Mouse (Mus musculus) midbrain, embryonic 16.5 days (tissue): ENCODE results near the gene Shtn1. TPM values are rescaled to one million over a fixed set of nuclear protein-coding genes. Genes with fewer than 3 reads are reported as not detected.

Experiments
- ATAC-seq: fragments of 200-750 bp; cut with Nextera tagmentation; 2 replicates; pipeline ENCODE4 v1.8.0; 2017; ENCODE audit warnings: moderate TSS enrichment
- H3K27ac ChIP-seq: fragments of 300-500 bp; sonication (generic); 2 replicates; pipeline ENCODE4 v1.5.1; 2014; ENCODE audit warnings: mild to moderate bottlenecking, low read length, mixed read lengths
- H3K27me3 ChIP-seq: fragments of 300-500 bp; sonication (generic); 2 replicates; pipeline ENCODE4 v1.6.1; 2014; ENCODE audit warnings: low read depth, low read length, mixed read lengths; ENCODE audit not compliant: control insufficient read depth, insufficient read depth
- H3K36me3 ChIP-seq: fragments of 300-500 bp; sonication (generic); 2 replicates; pipeline ENCODE4 v1.6.1; 2014; ENCODE audit warnings: mild to moderate bottlenecking, low read length, moderate library complexity, mixed read lengths; ENCODE audit not compliant: control insufficient read depth, insufficient read depth
- H3K4me1 ChIP-seq: fragments of 300-500 bp; sonication (generic); 2 replicates; pipeline ENCODE4 v1.6.1; 2014; ENCODE audit warnings: mild to moderate bottlenecking, low read length, mixed read lengths; ENCODE audit not compliant: control insufficient read depth, insufficient read depth
- H3K4me2 ChIP-seq: fragments of 300-500 bp; sonication (generic); 2 replicates; pipeline ENCODE4 v1.6.1; 2014; ENCODE audit warnings: mild to moderate bottlenecking, low read length, mixed read lengths
- H3K4me3 ChIP-seq: fragments of 300-500 bp; sonication (generic); 2 replicates; pipeline ENCODE4 v1.5.1; 2014; ENCODE audit warnings: low read depth, mild to moderate bottlenecking, low read length, moderate library complexity, mixed read lengths
- H3K9ac ChIP-seq: fragments of 300-500 bp; sonication (generic); 2 replicates; pipeline ENCODE4 v1.6.1; 2014; ENCODE audit warnings: low read depth, low read length, mixed read lengths
- H3K9me3 ChIP-seq: fragments of 300-500 bp; sonication (generic); replicated peaks from 2 replicates; pipeline ENCODE4 v1.6.1; 2014; ENCODE audit warnings: mild to moderate bottlenecking, low read length, mixed read lengths; ENCODE audit not compliant: control insufficient read depth, poor library complexity, severe bottlenecking
- WGBS: fragments of 180-500 bp; shearing (Covaris S2); extraction: QIAGEN DNeasy Blood & Tissue Kit; methylation state at CpG from one replicate; pipeline ENCODE4 v1.1.7; 2014; 5-methylcytosine and 5-hydroxymethylcytosine counted together
- polyA plus RNA-seq: library from polyadenylated mRNA; unstranded; fragments of >200 nt; fragmentation: Nextera tagmentation; extraction: Ambion mirVana; gene quantifications from 2 replicates; pipeline ENCODE4 v1.2.1, GENCODE M21; 2015

The Shtn1 gene
- polyA plus RNA-seq, 1 experiment from 2014 or later, result 63.4 TPM

DNA sequence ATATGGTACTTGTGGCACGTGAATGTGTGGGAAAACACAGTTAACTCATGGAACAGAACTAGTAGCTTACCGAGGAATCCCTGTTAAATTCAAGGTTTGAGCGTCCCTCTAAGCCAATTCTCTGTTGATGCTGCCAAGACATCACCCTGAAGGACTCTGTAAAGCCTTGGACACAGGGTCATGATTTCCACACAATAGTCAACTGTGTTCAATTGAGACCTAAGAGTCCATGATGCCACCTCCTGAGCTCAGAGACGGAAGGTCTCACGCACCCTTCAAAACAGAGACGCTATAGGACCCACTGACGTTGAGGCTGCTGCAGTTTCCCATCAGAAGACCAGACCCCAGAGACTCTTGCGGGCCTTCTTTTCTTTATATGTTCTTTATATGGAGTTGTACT is 101.8 kb downstream of the Shtn1 start:
- ATAC-seq, result no peak
- H3K27ac ChIP-seq, result no peak overlapping the region
- H3K4me3 ChIP-seq, result no peak overlapping the region
- H3K27me3 ChIP-seq, result peaks cover 70% of the 10 kb centered on the region
- no peaks in the 10 kb centered on the region for H3K9me3 ChIP-seq
- H3K9ac ChIP-seq, result no peak overlapping the region
- H3K36me3 ChIP-seq, result peaks cover 13% of the 10 kb centered on the region; the same call in 1 of the 2 replicates
- H3K4me2 ChIP-seq, result no peak overlapping the region
- H3K4me1 ChIP-seq, result peaks cover 8% of the 10 kb centered on the region
- 75% methylated on average over 8 of the region's 8 CpGs for WGBS

- Histone ChIP-seq H3K36me3 (peaks cover 11% of the 10 kb centered on the region; the same call in 1 of the 2 replicates), H3K27me3 (peaks cover 58% of the 10 kb centered on the region), H3K9me3 (no peaks in the 10 kb centered on the region), H3K27ac (no peak overlapping the region), H3K4me2 (no peak overlapping the region), H3K4me3 (no peak overlapping the region), H3K4me1 (peaks cover 2% of the 10 kb centered on the region; the same call in 1 of the 2 replicates), H3K9ac (no peak overlapping the region)
- ATAC-seq, result no peak
- WGBS, result 90% methylated on average over 13 of the region's 13 CpGs
Measured at GRCm38 (mm10) chr19:58970826-58971225, 105.1 kb downstream of the Shtn1 start.

DNA sequence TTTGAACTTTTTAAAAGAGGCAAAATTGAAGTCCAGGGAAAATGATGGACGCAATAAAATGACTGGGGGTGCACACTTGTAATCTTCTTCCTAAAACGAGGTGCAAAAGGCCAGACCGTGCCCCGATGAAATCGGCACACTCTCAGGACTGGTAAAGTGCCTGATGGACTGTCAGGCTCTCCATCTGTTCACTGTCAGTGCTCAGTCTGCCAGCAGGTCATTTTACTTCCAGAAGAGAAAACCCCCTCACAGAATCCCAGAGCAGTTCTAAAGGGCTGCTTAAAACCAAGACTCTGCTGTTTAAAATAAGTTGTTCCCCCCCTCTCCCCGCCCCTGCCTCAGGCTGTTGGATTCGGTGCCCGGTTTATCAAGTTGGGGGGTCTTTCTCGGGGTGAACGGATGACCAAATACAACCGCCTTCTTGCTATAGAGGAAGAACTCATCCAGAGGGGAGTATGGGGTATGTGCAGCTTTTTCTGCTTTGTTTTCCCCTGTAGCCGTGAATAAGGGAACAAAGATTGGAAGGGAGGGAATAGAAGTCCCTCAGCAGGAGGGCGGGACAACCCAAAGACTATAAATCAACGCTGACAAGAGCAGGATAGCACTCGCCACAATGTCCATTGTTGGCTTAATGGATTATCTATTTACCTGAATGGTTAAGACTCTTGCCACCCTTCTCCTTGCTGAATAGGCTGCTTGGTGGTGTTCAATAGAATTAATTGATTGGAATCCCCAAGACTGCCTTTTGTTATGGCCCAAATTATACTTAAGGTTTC is 107.0 kb downstream of the Shtn1 start:
- Histone ChIP-seq H3K4me3 (no peak overlapping the region), H3K36me3 (peaks cover 7% of the 10 kb centered on the region; the same call in 1 of the 2 replicates), H3K27me3 (peaks cover 51% of the 10 kb centered on the region), H3K9ac (no peak overlapping the region), H3K4me2 (no peak overlapping the region), H3K27ac (no peak overlapping the region), H3K4me1 (peaks cover 2% of the 10 kb centered on the region; the same call in 1 of the 2 replicates), H3K9me3 (no peaks in the 10 kb centered on the region)
- WGBS, result 13% methylated on average over 15 of the region's 15 CpGs
- ATAC-seq, result no peak

GRCm38 (mm10) chr19:58963011-58963410 is 112.9 kb downstream of the Shtn1 start:
- no peaks in the 10 kb centered on the region; the same call in 1 of the 2 replicates for H3K36me3 ChIP-seq
- H3K9ac ChIP-seq, result no peak overlapping the region
- 69% methylated on average over 8 of the region's 8 CpGs for WGBS
- peaks cover 20% of the 10 kb centered on the region for H3K27me3 ChIP-seq
- no peak for ATAC-seq
- H3K4me3 ChIP-seq, result no peak overlapping the region
- H3K4me2 ChIP-seq, result no peak overlapping the region
- H3K4me1 ChIP-seq, result no peaks in the 10 kb centered on the region
- no peak overlapping the region for H3K27ac ChIP-seq
- no peaks in the 10 kb centered on the region for H3K9me3 ChIP-seq

DNA sequence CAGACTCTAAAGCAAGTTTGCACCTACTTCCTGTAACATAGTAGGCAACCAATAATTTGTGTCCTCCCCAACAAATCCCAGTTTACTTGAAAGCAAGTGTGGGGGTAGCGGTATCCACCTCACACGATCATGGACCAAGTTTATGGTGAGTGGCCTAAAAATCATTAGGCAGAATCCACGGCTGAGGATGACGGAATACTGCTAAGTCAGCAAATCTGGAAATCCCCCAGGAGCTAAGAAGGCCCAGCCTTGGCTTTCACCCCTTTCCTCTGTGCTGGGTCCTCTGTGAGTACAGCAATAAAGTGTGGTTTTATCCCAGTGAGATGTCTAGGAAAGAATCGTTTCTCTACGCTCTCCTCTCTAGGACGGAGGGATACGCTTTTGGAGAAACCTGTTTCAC is 121.1 kb downstream of the Shtn1 start:
- no peak overlapping the region for H3K4me2 ChIP-seq
- peaks cover 18% of the 10 kb centered on the region for H3K27me3 ChIP-seq
- no peaks in the 10 kb centered on the region for H3K9me3 ChIP-seq
- H3K27ac ChIP-seq, result no peak overlapping the region
- ATAC-seq, result no peak
- H3K36me3 ChIP-seq, result no peaks in the 10 kb centered on the region; the same call in 1 of the 2 replicates
- H3K9ac ChIP-seq, result no peak overlapping the region
- no peak overlapping the region for H3K4me3 ChIP-seq
- 90% methylated on average over 8 of the region's 8 CpGs for WGBS
- H3K4me1 ChIP-seq, result no peaks in the 10 kb centered on the region

GRCm38 (mm10) chr19:58952236-58952635 is 123.7 kb downstream of the Shtn1 start:
- H3K27ac ChIP-seq, result no peak overlapping the region
- no peak for ATAC-seq
- no peak overlapping the region for H3K4me2 ChIP-seq
- no peaks in the 10 kb centered on the region for H3K9me3 ChIP-seq
- no peak overlapping the region for H3K4me3 ChIP-seq
- peaks cover 18% of the 10 kb centered on the region for H3K27me3 ChIP-seq
- no peaks in the 10 kb centered on the region for H3K4me1 ChIP-seq
- H3K9ac ChIP-seq, result no peak overlapping the region
- 78% methylated on average over 12 of the region's 13 CpGs for WGBS
- H3K36me3 ChIP-seq, result no peaks in the 10 kb centered on the region

DNA sequence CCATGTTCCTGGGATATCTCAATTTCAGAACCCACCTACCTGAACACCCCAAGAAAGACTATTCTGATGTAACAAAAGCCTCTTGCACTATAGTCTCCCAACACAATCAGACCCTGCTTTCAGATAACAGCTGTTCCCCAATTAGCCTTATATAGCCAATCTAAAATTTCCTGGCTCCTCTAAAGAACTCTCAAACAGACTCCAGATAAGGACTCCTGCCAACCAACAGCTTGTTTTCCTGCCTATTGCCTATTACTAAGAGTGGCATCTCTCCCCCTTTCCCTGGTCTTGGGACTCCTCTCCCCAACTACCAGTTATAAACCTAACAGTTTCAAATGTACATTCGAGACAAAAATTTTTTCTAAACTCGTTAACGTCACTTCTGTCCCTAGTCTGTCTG is 124.4 kb downstream of the Shtn1 start:
- Histone ChIP-seq H3K4me1 (no peaks in the 10 kb centered on the region), H3K4me3 (no peak overlapping the region), H3K36me3 (no peaks in the 10 kb centered on the region), H3K9me3 (no peaks in the 10 kb centered on the region), H3K27me3 (peaks cover 20% of the 10 kb centered on the region), H3K27ac (no peak overlapping the region), H3K9ac (no peak overlapping the region), H3K4me2 (no peak overlapping the region)
- ATAC-seq, result no peak
- WGBS, result 93% methylated on average over 3 of the region's 3 CpGs

DNA sequence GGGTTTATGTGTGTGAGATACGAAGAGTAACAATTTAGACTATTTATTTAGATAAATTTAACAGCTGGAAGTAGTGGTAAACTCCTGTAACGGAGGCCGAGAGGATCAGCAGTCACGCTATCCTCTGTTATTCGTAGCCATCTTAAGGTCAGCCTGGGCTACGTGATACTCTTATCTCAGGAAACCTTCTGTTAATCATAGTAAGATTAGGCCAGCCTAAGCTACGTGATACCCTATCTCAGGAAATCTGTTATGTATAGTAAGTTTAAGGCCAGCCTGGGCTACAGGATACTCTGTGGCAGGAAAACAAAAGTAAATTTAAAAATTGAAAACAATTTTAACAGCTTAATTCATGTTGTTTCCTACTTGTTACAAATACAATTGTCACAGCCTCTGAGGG is 129.9 kb downstream of the Shtn1 start:
- no peak overlapping the region for H3K4me2 ChIP-seq
- H3K36me3 ChIP-seq, result no peaks in the 10 kb centered on the region
- no peak overlapping the region for H3K27ac ChIP-seq
- H3K27me3 ChIP-seq, result peaks cover 10% of the 10 kb centered on the region
- ATAC-seq, result no peak
- H3K9me3 ChIP-seq, result no peaks in the 10 kb centered on the region
- H3K4me3 ChIP-seq, result no peak overlapping the region
- WGBS, result 90% methylated on average over 7 of the region's 7 CpGs
- no peak overlapping the region for H3K9ac ChIP-seq
- peaks cover 12% of the 10 kb centered on the region for H3K4me1 ChIP-seq
